Mouse (Mus musculus) kidney, adult 2 months (tissue): Measurements from ENCODE around the gene Syt7.

Experiments
- CTCF ChIP-seq: fragments of 200-500 bp; conservative IDR thresholded peaks from 2 replicates; pipeline ENCODE4 v1.5.1; 2011; ENCODE audit warnings: low read depth, mild to moderate bottlenecking, control low read depth, low read length, moderate library complexity, mixed read lengths; ENCODE audit not compliant: insufficient read depth, insufficient read length
- POLR2A ChIP-seq: fragments of 200-500 bp; IDR thresholded peaks from one replicate; pipeline ENCODE4 v1.6.1; 2011; ENCODE audit warnings: low read depth, low read length, control low read depth

DNA sequence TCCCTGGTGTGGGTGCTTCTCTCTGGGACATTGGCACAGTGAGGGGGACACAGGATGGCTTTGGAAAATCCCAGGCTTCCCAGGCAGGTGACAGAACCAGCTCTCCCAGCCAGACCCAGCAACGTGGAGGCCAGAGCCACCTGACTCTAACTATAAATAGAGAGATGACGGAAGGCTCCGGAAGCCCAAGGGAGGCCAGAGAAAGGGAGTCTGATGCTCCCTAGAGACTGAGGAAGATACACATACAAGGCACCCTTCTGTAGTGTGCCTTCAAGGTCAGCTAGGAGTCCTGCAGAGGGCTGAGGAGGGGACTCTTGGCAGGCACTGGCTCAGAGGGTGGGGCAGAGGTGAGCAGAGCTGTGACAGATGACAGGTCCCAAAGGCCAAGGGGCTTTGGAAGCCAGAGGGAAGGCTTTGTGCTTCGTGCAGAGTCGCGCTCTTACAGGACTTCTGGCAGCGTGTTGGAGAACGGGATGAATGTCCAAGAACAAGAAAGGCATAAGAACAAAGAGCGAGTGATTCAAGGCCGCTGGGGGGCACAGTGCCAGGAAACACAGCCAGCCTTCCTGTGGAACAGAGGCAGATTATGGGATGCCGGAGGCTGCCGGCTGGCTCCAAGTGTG is 47.0 kb upstream of the Syt7 start:
- TF ChIP-seq POLR2A (no peak), CTCF (no peak)
